Mouse (Mus musculus): Measurements from ENCODE around the gene 1700009N14Rik. TPM values are rescaled to one million over a fixed set of nuclear protein-coding genes. Genes with fewer than 3 reads are reported as not detected.

Gene 1700009N14Rik
- not detected for total RNA-seq (2021)

GRCm38 (mm10) chr4:39450069-39450468, at the start of gene 1700009N14Rik:
1700009N14Rik (plus strand) TSS chr4:39450295.
- DNase-seq, result no peak
- intact Hi-C loops (cut with DNase I), result no loop called here

GRCm38 (mm10) chr4:39437870-39438367, 12.2 kb upstream of the 1700009N14Rik start:
- intact Hi-C loops (cut with DNase I), result no loop called here

GRCm38 (mm10) chr4:39474291-39474690, 24.2 kb downstream of the 1700009N14Rik start:
- intact Hi-C loops (cut with DNase I), result no loop called here
- no peak for DNase-seq

More at GRCm38 (mm10) chr4:39437870-39438367, 12.2 kb upstream of the 1700009N14Rik start:
- DNase-seq, result no peak

GRCm38 (mm10) chr4:39486393-39486792, 36.3 kb downstream of the 1700009N14Rik start:
- no peak for DNase-seq
- intact Hi-C loops (cut with DNase I), result no loop called here

GRCm38 (mm10) chr4:39493596-39493995, 43.5 kb downstream of the 1700009N14Rik start:
- no peak for DNase-seq
- intact Hi-C loops (cut with DNase I), result no loop called here

- intact Hi-C loops (cut with DNase I), result no loop called here
- no peak for DNase-seq
Observed at GRCm38 (mm10) chr4:39495875-39496274, 45.8 kb downstream of the 1700009N14Rik start.

Measured in left cerebral cortex, postnatal 4 days (tissue).